Mouse (Mus musculus): ENCODE data around the gene Tmem141. TPM values are rescaled to one million over a fixed set of nuclear protein-coding genes. Genes with fewer than 3 reads are reported as not detected.

Tmem141 gene
- polyA plus RNA-seq, 1 experiment from 2014 or later: 28.9 TPM

- Histone ChIP-seq H3K9me3 (ENCODE audit: control insufficient read depth, low read length) (no peaks in the 10 kb centered on the region), H3K4me1 (replicated peaks; ENCODE audit: control insufficient read depth, insufficient read depth, low read length) (peaks cover 11% of the 10 kb centered on the region), H3K36me3 (ENCODE audit: control insufficient read depth, insufficient read depth) (no peaks in the 10 kb centered on the region), H3K4me2 (ENCODE audit: low read length) (no peak within 1 kb of the TSS), H3K9ac (replicated peaks; ENCODE audit: low read depth, low read length) (no peak within 1 kb of the TSS), H3K27me3 (replicated peaks; ENCODE audit: control insufficient read depth, insufficient read depth, low read length) (peaks cover 22% of the 10 kb centered on the region), H3K27ac (ENCODE audit: low read length) (no peak within 1 kb of the TSS), H3K4me3 (replicated peaks; ENCODE audit: low read length) (no peak within 1 kb of the TSS)
- WGBS: 76% methylated on average over 3 of the region's 3 CpGs
- no peak for ATAC-seq
Measured at GRCm38 (mm10) chr2:25617578-25617977, 4.2 kb downstream of the Tmem141 start, which contains the start of gene Ccdc183. TSS of gene Ccdc183 (minus strand) at chr2:25617678.

- H3K36me3 ChIP-seq (ENCODE audit: control insufficient read depth, insufficient read depth): no peaks in the 10 kb centered on the region
- ATAC-seq: no peak
- H3K27ac ChIP-seq (ENCODE audit: low read length): no peak overlapping the region
- H3K9ac ChIP-seq (replicated peaks; ENCODE audit: low read depth, low read length): no peak overlapping the region
- no peak overlapping the region for H3K4me3 ChIP-seq (replicated peaks; ENCODE audit: low read length)
- WGBS: 25% methylated on average over 22 of the region's 22 CpGs
- peaks cover 7% of the 10 kb centered on the region for H3K4me1 ChIP-seq (replicated peaks; ENCODE audit: control insufficient read depth, insufficient read depth, low read length)
- no peaks in the 10 kb centered on the region for H3K9me3 ChIP-seq (ENCODE audit: control insufficient read depth, low read length)
- peaks cover 22% of the 10 kb centered on the region for H3K27me3 ChIP-seq (replicated peaks; ENCODE audit: control insufficient read depth, insufficient read depth, low read length)
- H3K4me2 ChIP-seq (ENCODE audit: low read length): no peak overlapping the region
Measured at GRCm38 (mm10) chr2:25616398-25616797, 5.4 kb downstream of the Tmem141 start.

GRCm38 (mm10) chr2:25608671-25609070, 13.1 kb downstream of the Tmem141 start:
- no peaks in the 10 kb centered on the region for H3K27me3 ChIP-seq (replicated peaks; ENCODE audit: control insufficient read depth, insufficient read depth, low read length)
- H3K4me1 ChIP-seq (replicated peaks; ENCODE audit: control insufficient read depth, insufficient read depth, low read length): peaks cover 22% of the 10 kb centered on the region
- H3K9ac ChIP-seq (replicated peaks; ENCODE audit: low read depth, low read length): peak overlapping the region; percentile 97
- H3K36me3 ChIP-seq (ENCODE audit: control insufficient read depth, insufficient read depth): no peaks in the 10 kb centered on the region
- peak overlapping the region; percentile 22 for H3K27ac ChIP-seq (ENCODE audit: low read length)
- no peaks in the 10 kb centered on the region for H3K9me3 ChIP-seq (ENCODE audit: control insufficient read depth, low read length)
- H3K4me3 ChIP-seq (replicated peaks; ENCODE audit: low read length): peak overlapping the region; percentile 100
- WGBS: 64% methylated on average over 10 of the region's 10 CpGs
- peak; percentile 16 for ATAC-seq
- peak overlapping the region; percentile 80 for H3K4me2 ChIP-seq (ENCODE audit: low read length)

- Histone ChIP-seq H3K4me1 (replicated peaks; ENCODE audit: control insufficient read depth, insufficient read depth, low read length) (peaks cover 22% of the 10 kb centered on the region), H3K4me2 (ENCODE audit: low read length) (peak within 1 kb of the TSS; percentile 80), H3K9ac (replicated peaks; ENCODE audit: low read depth, low read length) (peak within 1 kb of the TSS; percentile 97), H3K36me3 (ENCODE audit: control insufficient read depth, insufficient read depth) (no peaks in the 10 kb centered on the region), H3K27ac (ENCODE audit: low read length) (peak within 1 kb of the TSS; percentile 91), H3K9me3 (ENCODE audit: control insufficient read depth, low read length) (no peaks in the 10 kb centered on the region), H3K4me3 (replicated peaks; ENCODE audit: low read length) (peak within 1 kb of the TSS; percentile 100), H3K27me3 (replicated peaks; ENCODE audit: control insufficient read depth, insufficient read depth, low read length) (no peaks in the 10 kb centered on the region)
- under 1% methylated on average over 75 of the region's 80 CpGs for WGBS
- peak; percentile 96 for ATAC-seq
Measured at GRCm38 (mm10) chr2:25607761-25608622, 13.8 kb downstream of the Tmem141 start, which contains the start of gene Rabl6. TSS of gene Rabl6 (minus strand) at chr2:25608521.

- no peak overlapping the region for H3K9ac ChIP-seq (replicated peaks; ENCODE audit: low read depth, low read length)
- H3K36me3 ChIP-seq (ENCODE audit: control insufficient read depth, insufficient read depth): peaks cover 26% of the 10 kb centered on the region
- H3K4me2 ChIP-seq (ENCODE audit: low read length): no peak overlapping the region
- no peak overlapping the region for H3K27ac ChIP-seq (ENCODE audit: low read length)
- no peak for ATAC-seq
- no peak overlapping the region for H3K4me3 ChIP-seq (replicated peaks; ENCODE audit: low read length)
- no peaks in the 10 kb centered on the region for H3K9me3 ChIP-seq (ENCODE audit: control insufficient read depth, low read length)
- H3K27me3 ChIP-seq (replicated peaks; ENCODE audit: control insufficient read depth, insufficient read depth, low read length): no peaks in the 10 kb centered on the region
- WGBS: 98% methylated on average over 5 of the region's 5 CpGs
- peaks cover 15% of the 10 kb centered on the region for H3K4me1 ChIP-seq (replicated peaks; ENCODE audit: control insufficient read depth, insufficient read depth, low read length)
Measured at GRCm38 (mm10) chr2:25602526-25602925, 19.3 kb downstream of the Tmem141 start.

- Histone ChIP-seq H3K4me2 (ENCODE audit: low read length) (no peak overlapping the region), H3K27me3 (replicated peaks; ENCODE audit: control insufficient read depth, insufficient read depth, low read length) (no peaks in the 10 kb centered on the region), H3K9me3 (ENCODE audit: control insufficient read depth, low read length) (no peaks in the 10 kb centered on the region), H3K36me3 (ENCODE audit: control insufficient read depth, insufficient read depth) (peaks cover 37% of the 10 kb centered on the region), H3K27ac (ENCODE audit: low read length) (no peak overlapping the region), H3K4me3 (replicated peaks; ENCODE audit: low read length) (no peak overlapping the region), H3K9ac (replicated peaks; ENCODE audit: low read depth, low read length) (no peak overlapping the region), H3K4me1 (replicated peaks; ENCODE audit: control insufficient read depth, insufficient read depth, low read length) (no peaks in the 10 kb centered on the region)
- WGBS: 82% methylated on average over 2 of the region's 2 CpGs
- ATAC-seq: no peak
Measured at GRCm38 (mm10) chr2:25600037-25600436, 21.8 kb downstream of the Tmem141 start.

GRCm38 (mm10) chr2:25598749-25599148, 23.1 kb downstream of the Tmem141 start:
- no peak overlapping the region for H3K4me3 ChIP-seq (replicated peaks; ENCODE audit: low read length)
- no peak overlapping the region for H3K27ac ChIP-seq (ENCODE audit: low read length)
- WGBS: 96% methylated on average over 1 of the region's 1 CpGs
- no peak overlapping the region for H3K4me2 ChIP-seq (ENCODE audit: low read length)
- H3K9me3 ChIP-seq (ENCODE audit: control insufficient read depth, low read length): no peaks in the 10 kb centered on the region
- H3K36me3 ChIP-seq (ENCODE audit: control insufficient read depth, insufficient read depth): peaks cover 43% of the 10 kb centered on the region
- no peak for ATAC-seq
- H3K9ac ChIP-seq (replicated peaks; ENCODE audit: low read depth, low read length): no peak overlapping the region
- H3K4me1 ChIP-seq (replicated peaks; ENCODE audit: control insufficient read depth, insufficient read depth, low read length): no peaks in the 10 kb centered on the region
- H3K27me3 ChIP-seq (replicated peaks; ENCODE audit: control insufficient read depth, insufficient read depth, low read length): no peaks in the 10 kb centered on the region

GRCm38 (mm10) chr2:25596765-25597510, 24.9 kb downstream of the Tmem141 start:
- no peaks in the 10 kb centered on the region for H3K9me3 ChIP-seq (ENCODE audit: control insufficient read depth, low read length)
- H3K4me2 ChIP-seq (ENCODE audit: low read length): no peak overlapping the region
- WGBS: 94% methylated on average over 5 of the region's 5 CpGs
- no peak for ATAC-seq
- H3K27ac ChIP-seq (ENCODE audit: low read length): no peak overlapping the region
- no peak overlapping the region for H3K4me3 ChIP-seq (replicated peaks; ENCODE audit: low read length)
- H3K4me1 ChIP-seq (replicated peaks; ENCODE audit: control insufficient read depth, insufficient read depth, low read length): no peaks in the 10 kb centered on the region
- H3K36me3 ChIP-seq (ENCODE audit: control insufficient read depth, insufficient read depth): peaks cover 53% of the 10 kb centered on the region
- no peaks in the 10 kb centered on the region for H3K27me3 ChIP-seq (replicated peaks; ENCODE audit: control insufficient read depth, insufficient read depth, low read length)
- no peak overlapping the region for H3K9ac ChIP-seq (replicated peaks; ENCODE audit: low read depth, low read length)

- Histone ChIP-seq H3K27ac (ENCODE audit: low read length) (no peak overlapping the region), H3K27me3 (replicated peaks; ENCODE audit: control insufficient read depth, insufficient read depth, low read length) (no peaks in the 10 kb centered on the region), H3K4me3 (replicated peaks; ENCODE audit: low read length) (no peak overlapping the region), H3K9ac (replicated peaks; ENCODE audit: low read depth, low read length) (no peak overlapping the region), H3K4me2 (ENCODE audit: low read length) (no peak overlapping the region), H3K36me3 (ENCODE audit: control insufficient read depth, insufficient read depth) (peaks cover 44% of the 10 kb centered on the region), H3K4me1 (replicated peaks; ENCODE audit: control insufficient read depth, insufficient read depth, low read length) (no peaks in the 10 kb centered on the region), H3K9me3 (ENCODE audit: control insufficient read depth, low read length) (no peaks in the 10 kb centered on the region)
- ATAC-seq: no peak
- WGBS: 86% methylated on average over 2 of the region's 2 CpGs
Measured at GRCm38 (mm10) chr2:25591863-25592262, 29.9 kb downstream of the Tmem141 start.

Data from forebrain, embryonic 16.5 days (tissue).